Mouse (Mus musculus) heart, embryonic 10.5 days (tissue): ENCODE data around the gene Il19. TPM values are rescaled to one million over a fixed set of nuclear protein-coding genes. Genes with fewer than 3 reads are reported as not detected.

ENCODE experiments used
- DNase-seq: peaks from one replicate; pipeline ENCODE4 v3.0.0-alpha.2; 2017; ENCODE audit warnings: low spot score
- H3K27ac ChIP-seq: fragments of 300-500 bp; sonication (generic); 2 replicates; pipeline ENCODE4 v1.5.1; 2016; ENCODE audit warnings: mild to moderate bottlenecking
- H3K27me3 ChIP-seq: fragments of 300-500 bp; sonication (generic); 2 replicates; pipeline ENCODE4 v1.6.1; 2016; ENCODE audit warnings: mild to moderate bottlenecking; ENCODE audit not compliant: poor library complexity, insufficient read depth, severe bottlenecking
- H3K36me3 ChIP-seq: fragments of 300-500 bp; sonication (generic); 2 replicates; pipeline ENCODE4 v1.6.1; 2016; ENCODE audit warnings: mild to moderate bottlenecking, moderate library complexity
- H3K4me1 ChIP-seq: fragments of 300-500 bp; sonication (generic); 2 replicates; pipeline ENCODE4 v1.6.1; 2016; ENCODE audit warnings: mild to moderate bottlenecking
- H3K4me3 ChIP-seq: fragments of 300-500 bp; sonication (generic); 2 replicates; pipeline ENCODE4 v1.5.1; 2016; ENCODE audit warnings: mild to moderate bottlenecking, moderate library complexity
- H3K9me3 ChIP-seq: fragments of 300-500 bp; sonication (generic); 2 replicates; pipeline ENCODE4 v1.6.1; 2016; ENCODE audit warnings: mild to moderate bottlenecking, moderate library complexity
- WGBS: fragments of 180-500 bp; shearing (Covaris S2); methylation state at CpG from one replicate; pipeline ENCODE4 v1.1.7; 2016; 5-methylcytosine and 5-hydroxymethylcytosine counted together
- polyA plus RNA-seq: library from polyadenylated mRNA; unstranded; fragments of >200 nt; fragmentation: Nextera tagmentation; extraction: Ambion mirVana; gene quantifications from 2 replicates; pipeline ENCODE4 v1.2.1, GENCODE M21; 2016

Gene Il19
- polyA plus RNA-seq, 1 experiment from 2014 or later, result 0.13 TPM

GRCm38 (mm10) chr1:130918323-130918980 is 21.5 kb downstream of the Il19 start:
- no peaks in the 10 kb centered on the region for H3K36me3 ChIP-seq
- no peaks in the 10 kb centered on the region for H3K4me1 ChIP-seq
- WGBS, result 11% methylated on average over 1 of the region's 1 CpGs
- no peak overlapping the region for H3K4me3 ChIP-seq
- no peaks in the 10 kb centered on the region for H3K9me3 ChIP-seq
- no peak overlapping the region for H3K27ac ChIP-seq
- H3K27me3 ChIP-seq, result no peaks in the 10 kb centered on the region
- DNase-seq, result no peak

- WGBS, result 84% methylated on average over 12 of the region's 12 CpGs
- Histone ChIP-seq H3K27ac (no peak within 1 kb of the TSS), H3K36me3 (no peaks in the 10 kb centered on the region), H3K27me3 (no peaks in the 10 kb centered on the region), H3K4me1 (no peaks in the 10 kb centered on the region), H3K4me3 (no peak within 1 kb of the TSS), H3K9me3 (no peaks in the 10 kb centered on the region)
- no peak for DNase-seq
These were observed 28.4 kb downstream of the Il19 start, which contains the start of gene Il20 for GRCm38 (mm10) chr1:130911401-130912010. Gene Il20 (minus strand): TSS chr1:130911451.

- Histone ChIP-seq H3K36me3 (no peaks in the 10 kb centered on the region), H3K4me3 (no peak overlapping the region), H3K4me1 (no peaks in the 10 kb centered on the region), H3K27me3 (no peaks in the 10 kb centered on the region), H3K9me3 (no peaks in the 10 kb centered on the region), H3K27ac (no peak overlapping the region)
- no peak for DNase-seq
- 63% methylated on average over 7 of the region's 7 CpGs for WGBS
These were observed 37.4 kb downstream of the Il19 start for GRCm38 (mm10) chr1:130902505-130902904.

GRCm38 (mm10) chr1:130894468-130894867 is 45.4 kb downstream of the Il19 start:
- WGBS, result 41% methylated on average over 6 of the region's 6 CpGs
- Histone ChIP-seq H3K9me3 (no peaks in the 10 kb centered on the region), H3K4me1 (no peaks in the 10 kb centered on the region), H3K36me3 (no peaks in the 10 kb centered on the region), H3K27me3 (no peaks in the 10 kb centered on the region), H3K4me3 (no peak overlapping the region), H3K27ac (no peak overlapping the region)
- DNase-seq, result no peak

GRCm38 (mm10) chr1:130893329-130894040 is 46.4 kb downstream of the Il19 start:
- no peak overlapping the region for H3K27ac ChIP-seq
- no peak for DNase-seq
- no peaks in the 10 kb centered on the region for H3K36me3 ChIP-seq
- no peaks in the 10 kb centered on the region for H3K27me3 ChIP-seq
- WGBS, result 73% methylated on average over 9 of the region's 9 CpGs
- H3K9me3 ChIP-seq, result no peaks in the 10 kb centered on the region
- no peaks in the 10 kb centered on the region for H3K4me1 ChIP-seq
- H3K4me3 ChIP-seq, result no peak overlapping the region

- WGBS, result 86% methylated on average over 1 of the region's 1 CpGs
- Histone ChIP-seq H3K4me1 (no peaks in the 10 kb centered on the region), H3K27ac (no peak overlapping the region), H3K9me3 (no peaks in the 10 kb centered on the region), H3K27me3 (no peaks in the 10 kb centered on the region), H3K36me3 (no peaks in the 10 kb centered on the region), H3K4me3 (no peak overlapping the region)
- no peak for DNase-seq
These were observed 47.5 kb downstream of the Il19 start for GRCm38 (mm10) chr1:130892446-130892845.

GRCm38 (mm10) chr1:130887354-130887753 is 52.6 kb downstream of the Il19 start, which contains the start of gene Il24:
Gene Il24 (minus strand): TSS chr1:130887454.
- no peak within 1 kb of the TSS for H3K4me3 ChIP-seq
- no peak for DNase-seq
- H3K27ac ChIP-seq, result no peak within 1 kb of the TSS
- H3K27me3 ChIP-seq, result peaks cover 20% of the 10 kb centered on the region
- no peaks in the 10 kb centered on the region for H3K36me3 ChIP-seq
- no peaks in the 10 kb centered on the region for H3K4me1 ChIP-seq
- H3K9me3 ChIP-seq, result no peaks in the 10 kb centered on the region

- DNase-seq, result no peak
- no peak overlapping the region for H3K27ac ChIP-seq
- 88% methylated on average over 4 of the region's 4 CpGs for WGBS
These were observed 56.8 kb downstream of the Il19 start for GRCm38 (mm10) chr1:130883146-130883545.

More at GRCm38 (mm10) chr1:130883146-130883545, 56.8 kb downstream of the Il19 start:
- Histone ChIP-seq H3K4me3 (no peak overlapping the region), H3K9me3 (no peaks in the 10 kb centered on the region), H3K27me3 (peaks cover 44% of the 10 kb centered on the region), H3K4me1 (peaks cover 9% of the 10 kb centered on the region), H3K36me3 (no peaks in the 10 kb centered on the region)

Other genes with a start within 250 kb of the Il19 start
- gene Gm29427, start 224.3 kb downstream of the Il19 start, polyA plus RNA-seq, result not detected in 2 replicates
- gene Yod1, start 222.8 kb downstream of the Il19 start, polyA plus RNA-seq, result 8.6 and 10.1 TPM in 2 replicates
- gene Pfkfb2, start 210.9 kb downstream of the Il19 start, polyA plus RNA-seq, result 5.0 and 7.4 TPM in 2 replicates
- 0.67 and 1.1 TPM in 2 replicates for gene AA986860, start 208.1 kb downstream of the Il19 start, polyA plus RNA-seq
- gene Fcamr, start 139.2 kb downstream of the Il19 start, polyA plus RNA-seq, result 0.18 TPM in 1 of 2 replicates, not detected in the other
- gene Pigr, start 113.4 kb downstream of the Il19 start, polyA plus RNA-seq, result not detected in 2 replicates
- 2.7 and 2.8 TPM in 2 replicates for gene Fcmr, start 74.4 kb downstream of the Il19 start, polyA plus RNA-seq
- not detected in 2 replicates for gene Il24, start 52.7 kb downstream of the Il19 start, polyA plus RNA-seq
- not detected in 2 replicates for gene Il20, start 28.7 kb downstream of the Il19 start, polyA plus RNA-seq
- not detected in 2 replicates for gene Il10, start 79.7 kb upstream of the Il19 start, polyA plus RNA-seq
- 59.2 and 60.3 TPM in 2 replicates for gene Mapkapk2, start 157.7 kb upstream of the Il19 start, polyA plus RNA-seq
- 3.1 and 3.9 TPM in 2 replicates for gene Dyrk3, start 198.2 kb upstream of the Il19 start, polyA plus RNA-seq
- 54.8 and 62.9 TPM in 2 replicates for gene Eif2d, start 213.1 kb upstream of the Il19 start, polyA plus RNA-seq